Mouse (Mus musculus): Measurements from ENCODE around the gene Phtf2. TPM values are rescaled to one million over a fixed set of nuclear protein-coding genes. Genes with fewer than 3 reads are reported as not detected.

The Phtf2 gene
- 27.7 TPM for polyA plus RNA-seq (2014; fragmentation: Illumina TruSeq; extraction: RNeasy Lipid Tissue Mini Kit (QIAGEN cat#74804); ENCODE audit: low read depth, low replicate concordance)

GRCm38 (mm10) chr5:20881915-20882800 is at the start of gene Phtf2, which contains the start of gene Tmem60:
TSS of gene Phtf2 (minus strand) at chr5:20882124.
TSS of gene Tmem60 (plus strand) at chr5:20882191.

Other genes starting within 250 kb of the Phtf2 start
- 49.9 TPM for gene Tmem60, start 67 bp upstream of the Phtf2 start, polyA plus RNA-seq (2014; fragmentation: Illumina TruSeq; extraction: RNeasy Lipid Tissue Mini Kit (QIAGEN cat#74804); ENCODE audit: low read depth, low replicate concordance)
- 46.9 TPM for gene Rsbn1l, start 74.3 kb upstream of the Phtf2 start, polyA plus RNA-seq (2014; fragmentation: Illumina TruSeq; extraction: RNeasy Lipid Tissue Mini Kit (QIAGEN cat#74804); ENCODE audit: low read depth, low replicate concordance)
- gene Ptpn12, start 173.8 kb upstream of the Phtf2 start, polyA plus RNA-seq (2014; fragmentation: Illumina TruSeq; extraction: RNeasy Lipid Tissue Mini Kit (QIAGEN cat#74804); ENCODE audit: low read depth, low replicate concordance): 155 TPM

Data from adrenal gland, adult 10 weeks (tissue).